ENCODE assay signal across 18 mouse cellular contexts in the genomic region with DNA sequence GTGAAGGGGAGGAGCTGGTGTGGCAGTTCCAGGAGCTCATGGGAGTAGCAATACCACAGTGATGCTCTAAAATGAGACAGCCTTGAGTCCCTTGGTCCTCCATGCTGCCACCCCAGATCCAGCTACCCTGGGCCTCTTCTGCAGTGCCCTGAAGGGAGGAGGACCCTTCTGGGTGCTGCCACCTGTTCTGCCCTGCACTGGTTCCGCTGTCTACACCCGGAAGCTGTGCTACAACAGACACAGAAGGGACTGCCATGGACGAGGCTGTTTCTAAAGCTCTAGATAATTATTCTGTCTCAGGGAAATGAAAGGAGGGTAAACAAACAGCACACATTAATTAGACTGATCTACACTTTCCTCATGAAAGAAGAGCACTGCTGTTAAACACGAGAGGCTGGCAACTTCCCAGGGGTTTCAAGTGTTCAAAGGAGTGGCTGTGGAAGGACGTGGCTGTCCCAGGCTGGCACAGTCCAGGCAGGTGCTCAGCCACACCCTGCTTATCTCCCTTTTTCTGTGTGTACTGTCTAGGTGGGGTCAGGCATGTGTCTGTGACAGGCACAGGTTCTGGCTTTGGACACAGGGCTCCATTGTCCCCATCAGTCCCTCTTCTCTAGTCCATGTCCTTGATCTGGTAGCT. TPM values are rescaled to one million over a fixed set of nuclear protein-coding genes. Genes with fewer than 3 reads are reported as not detected.
DNase-seq lines count a peak whose midpoint lies in the region; ATAC-seq and TF ChIP-seq lines count a peak whose summit lies in the region.
"Had no signal": no experiment of that assay in that cellular context is flagged by ENCODE, and none has a peak within 500 bp of the region (broad histone marks: within the 10 kb centered on the region; RNA-seq: fewer than 3 reads in every experiment).

No protein-coding gene starts in this region.

- H3K4me1 ChIP-seq in heart, embryonic 15.5 days (replicated peaks), result peaks cover 43% of the 10 kb centered on the region
- H3K4me1 ChIP-seq in midbrain, embryonic 16.5 days (ENCODE audit: control insufficient read depth, insufficient read depth, low read length), result peaks cover 26% of the 10 kb centered on the region
- peaks cover 39% of the 10 kb centered on the region for H3K4me1 ChIP-seq in midbrain, embryonic 13.5 days (replicated peaks)
- no peaks in the 10 kb centered on the region for H3K4me1 ChIP-seq in intestine, postnatal 0 days (replicated peaks; ENCODE audit: control insufficient read depth, insufficient read depth, low read length)
- H3K4me1 ChIP-seq: liver, embryonic 12.5 days had no signal

- 53% methylated on average over 5 of the region's 5 CpGs for WGBS in heart, embryonic 15.5 days
- 56% methylated on average over 5 of the region's 5 CpGs for WGBS in midbrain, embryonic 16.5 days
- 64% methylated on average over 5 of the region's 5 CpGs for WGBS in midbrain, embryonic 13.5 days
- WGBS in intestine, postnatal 0 days, result 32% methylated on average over 5 of the region's 5 CpGs

- TF ChIP-seq CTCF in intestine, postnatal 0 days (IDR thresholded peaks at IDR 0.05; ENCODE audit: low read depth), result no peak

- no peak overlapping the region for H3K9ac ChIP-seq in heart, embryonic 15.5 days
- no peak overlapping the region for H3K9ac ChIP-seq in midbrain, embryonic 16.5 days (ENCODE audit: low read depth, low read length)
- H3K9ac ChIP-seq in midbrain, embryonic 13.5 days (replicated peaks), result no peak overlapping the region
- no peak overlapping the region for H3K9ac ChIP-seq in intestine, postnatal 0 days (ENCODE audit: low read depth, low read length)
- H3K9ac ChIP-seq: embryonic facial prominence, embryonic 13.5 days; liver, embryonic 12.5 days had no signal

- H3K36me3 ChIP-seq in heart, embryonic 15.5 days, result no peaks in the 10 kb centered on the region
- H3K36me3 ChIP-seq in midbrain, embryonic 16.5 days (ENCODE audit: control insufficient read depth, insufficient read depth, low read length), result peaks cover 14% of the 10 kb centered on the region
- H3K36me3 ChIP-seq in midbrain, embryonic 13.5 days, result peaks cover 24% of the 10 kb centered on the region
- no peaks in the 10 kb centered on the region; the same call in 1 of the 2 replicates for H3K36me3 ChIP-seq in intestine, postnatal 0 days (ENCODE audit: control insufficient read depth, insufficient read depth)
- H3K36me3 ChIP-seq: embryonic facial prominence, embryonic 13.5 days; liver, embryonic 12.5 days had no signal

- no peak overlapping the region for H3K4me2 ChIP-seq in heart, embryonic 15.5 days
- no peak overlapping the region for H3K4me2 ChIP-seq in midbrain, embryonic 16.5 days (ENCODE audit: low read length)
- H3K4me2 ChIP-seq in midbrain, embryonic 13.5 days (replicated peaks), result no peak overlapping the region
- H3K4me2 ChIP-seq in intestine, postnatal 0 days (replicated peaks; ENCODE audit: low read depth), result 0 out of 2 replicates have a peak overlapping the region, but pooled peaks have one; percentile 13
- H3K4me2 ChIP-seq: embryonic facial prominence, embryonic 13.5 days; liver, embryonic 12.5 days had no signal

- intact Hi-C loops in left cerebral cortex, postnatal 4 days (cut with DNase I), result loop anchor here (10.0 kb wide), 1 partner anchor 126 kb away; no protein-coding TSS in a partner anchor

- no peak overlapping the region for H3K27ac ChIP-seq in heart, embryonic 15.5 days
- no peak overlapping the region for H3K27ac ChIP-seq in midbrain, embryonic 16.5 days (ENCODE audit: low read length)
- H3K27ac ChIP-seq in midbrain, embryonic 13.5 days, result no peak overlapping the region
- peak overlapping the region; percentile 75 for H3K27ac ChIP-seq in intestine, postnatal 0 days (ENCODE audit: low read depth, low read length)
- H3K27ac ChIP-seq: embryonic facial prominence, embryonic 13.5 days; liver, embryonic 12.5 days had no signal

- H3K27me3 ChIP-seq in heart, embryonic 15.5 days, result no peaks in the 10 kb centered on the region
- no peaks in the 10 kb centered on the region for H3K27me3 ChIP-seq in midbrain, embryonic 16.5 days (ENCODE audit: control insufficient read depth, insufficient read depth, low read depth, low read length)
- H3K27me3 ChIP-seq in midbrain, embryonic 13.5 days, result no peaks in the 10 kb centered on the region
- H3K27me3 ChIP-seq in intestine, postnatal 0 days (replicated peaks; ENCODE audit: control insufficient read depth, insufficient read depth, low read length), result no peaks in the 10 kb centered on the region
- H3K27me3 ChIP-seq: embryonic facial prominence, embryonic 13.5 days; liver, embryonic 12.5 days had no signal

- DNase-seq in heart, adult 11 months, result no peak
- DNase-seq in kidney, adult 8-10 months, result no peak
- DNase-seq in embryo, embryonic 11 days, result no peak
- DNase-seq in left cerebral cortex, postnatal 4 days, result no peak
- DNase-seq: B cell, adult 2 months; cerebellum, adult 11 months; heart, postnatal 4 days; kidney, adult 11 months; kidney, postnatal 14 days; midbrain, embryonic 14.5 days; thymus, adult 2 months had no signal

- H3K4me3 ChIP-seq in heart, embryonic 15.5 days, result no peak overlapping the region
- H3K4me3 ChIP-seq in midbrain, embryonic 16.5 days (ENCODE audit: low read depth, low read length), result no peak overlapping the region
- H3K4me3 ChIP-seq in midbrain, embryonic 13.5 days (replicated peaks), result no peak overlapping the region
- no peak overlapping the region for H3K4me3 ChIP-seq in intestine, postnatal 0 days (ENCODE audit: low read depth, low read length)
- H3K4me3 ChIP-seq: embryonic facial prominence, embryonic 13.5 days; liver, embryonic 12.5 days had no signal

- H3K9me3 ChIP-seq in heart, embryonic 15.5 days (replicated peaks), result no peaks in the 10 kb centered on the region
- no peaks in the 10 kb centered on the region for H3K9me3 ChIP-seq in midbrain, embryonic 16.5 days (replicated peaks; ENCODE audit: control insufficient read depth, low read length, poor library complexity, severe bottlenecking)
- H3K9me3 ChIP-seq in midbrain, embryonic 13.5 days, result no peaks in the 10 kb centered on the region
- H3K9me3 ChIP-seq in intestine, postnatal 0 days (ENCODE audit: control insufficient read depth), result no peaks in the 10 kb centered on the region
- H3K9me3 ChIP-seq: embryonic facial prominence, embryonic 13.5 days; liver, embryonic 12.5 days had no signal

- ATAC-seq in heart, embryonic 15.5 days (replicated peaks; ENCODE audit: insufficient number of reproducible peaks, insufficient read depth, low FRiP score, low read depth), result peak; percentile 48; the same call in 1 of the 2 replicates
- 0 out of 2 replicates have a peak, but pooled peaks have one; percentile 19 for ATAC-seq in midbrain, embryonic 16.5 days
- ATAC-seq in midbrain, embryonic 13.5 days, result no peak
- peak; percentile 98 for ATAC-seq in intestine, postnatal 0 days
- ATAC-seq: liver, embryonic 12.5 days; Patski had no signal

RNA-seq across cellular contexts. Expression of gene Prmt7, which starts 58.1 kb away (rescaled TPM):
- 28.0 and 37.4 TPM in 2 replicates for polyA plus RNA-seq in heart, embryonic 15.5 days (2015; fragmentation: Nextera tagmentation; extraction: Ambion mirVana)
- 60.9 and 61.5 TPM in 2 replicates for polyA plus RNA-seq in midbrain, embryonic 16.5 days (2015; fragmentation: Nextera tagmentation; extraction: Ambion mirVana)
- polyA plus RNA-seq in midbrain, embryonic 13.5 days (2015; fragmentation: Nextera tagmentation; extraction: Ambion mirVana), result 57.8 and 62.6 TPM in 2 replicates
- 11.7 and 12.2 TPM in 2 replicates for polyA plus RNA-seq in intestine, postnatal 0 days (2015; fragmentation: Nextera tagmentation; extraction: Ambion mirVana)
- total RNA-seq in left cerebral cortex, postnatal 4 days (2021), result 10 to 100 TPM; 45.7 to 49.5 TPM

RNA-seq across cellular contexts. Expression of gene Slc7a6os, which starts 58.1 kb away (rescaled TPM):
- polyA plus RNA-seq in heart, embryonic 15.5 days (2015; fragmentation: Nextera tagmentation; extraction: Ambion mirVana), result 19.5 and 22.2 TPM in 2 replicates
- polyA plus RNA-seq in midbrain, embryonic 16.5 days (2015; fragmentation: Nextera tagmentation; extraction: Ambion mirVana), result 30.8 and 33.1 TPM in 2 replicates
- polyA plus RNA-seq in midbrain, embryonic 13.5 days (2015; fragmentation: Nextera tagmentation; extraction: Ambion mirVana), result 36.6 and 42.6 TPM in 2 replicates
- 17.0 and 21.0 TPM in 2 replicates for polyA plus RNA-seq in intestine, postnatal 0 days (2015; fragmentation: Nextera tagmentation; extraction: Ambion mirVana)
- 10 to 100 TPM; 34.7 to 37.0 TPM for total RNA-seq in left cerebral cortex, postnatal 4 days (2021)
